Mouse (Mus musculus): Measurements from ENCODE around the gene Phrf1.

The Phrf1 gene

GRCm38 (mm10) chr7:141293852-141294471, 65.4 kb downstream of the Phrf1 start:
- peak; percentile 70 for DNase-seq (ENCODE audit: low spot score)

GRCm38 (mm10) chr7:141294479-141294878, 65.9 kb downstream of the Phrf1 start:
- DNase-seq (ENCODE audit: low spot score), result no peak

GRCm38 (mm10) chr7:141297926-141298650, 69.5 kb downstream of the Phrf1 start:
- no peak for DNase-seq (ENCODE audit: low spot score)

GRCm38 (mm10) chr7:141299175-141299574, 70.6 kb downstream of the Phrf1 start:
- no peak for DNase-seq (ENCODE audit: low spot score)

GRCm38 (mm10) chr7:141301386-141301785, 72.8 kb downstream of the Phrf1 start:
- DNase-seq (ENCODE audit: low spot score), result no peak

GRCm38 (mm10) chr7:141302702-141303268, 74.2 kb downstream of the Phrf1 start:
- no peak for DNase-seq (ENCODE audit: low spot score)

- DNase-seq (ENCODE audit: low spot score), result no peak
These were observed 76.0 kb downstream of the Phrf1 start for GRCm38 (mm10) chr7:141304537-141304936.

Measured in testis, postnatal 10 days (tissue).